Mouse (Mus musculus) liver, embryonic 14.5 days (tissue): ENCODE results near the gene 4931440F15Rik. TPM values are rescaled to one million over a fixed set of nuclear protein-coding genes. Genes with fewer than 3 reads are reported as not detected.

Source experiments
- ATAC-seq: fragments of 200-750 bp; cut with Nextera tagmentation; 2 replicates; pipeline ENCODE4 v1.8.0; 2017; ENCODE audit warnings: moderate number of reproducible peaks, mild to moderate bottlenecking, moderate library complexity; ENCODE audit not compliant: insufficient read depth
- DNase-seq, 3 experiments: peaks; one replicate each; pipeline ENCODE4 v3.0.0-alpha.2; 2012 to 2013; ENCODE audit warnings: low read depth in 3 of 3, low spot score in 3 of 3
- H3K27ac ChIP-seq: fragments of 300-500 bp; sonication (generic); 2 replicates; pipeline ENCODE4 v1.5.1; 2014; ENCODE audit warnings: moderate library complexity, mild to moderate bottlenecking, control low read depth, inconsistent platforms
- H3K27me3 ChIP-seq: fragments of 300-500 bp; sonication (generic); 2 replicates; pipeline ENCODE4 v1.6.1; 2014; ENCODE audit warnings: mild to moderate bottlenecking, low read length, moderate library complexity; ENCODE audit not compliant: control insufficient read depth, insufficient read depth
- H3K36me3 ChIP-seq: fragments of 300-500 bp; sonication (generic); replicated peaks from 2 replicates; pipeline ENCODE4 v1.6.1; 2014; ENCODE audit warnings: low read depth; ENCODE audit not compliant: control insufficient read depth, insufficient read depth
- H3K4me1 ChIP-seq, 2 experiments: fragments of 200-500 bp in 1 of 2; fragments of 300-500 bp in 1 of 2; sonication (generic) in 1 of 2; replicated peaks; 2 replicates each; pipeline ENCODE4 v1.6.1; 2012 to 2014; ENCODE audit warnings: antibody characterized with exemption in 1 of 2, inconsistent platforms in 1 of 2, low read length in 1 of 2; ENCODE audit not compliant: control insufficient read depth in 2 of 2, insufficient read depth in 2 of 2
- H3K4me2 ChIP-seq: fragments of 300-500 bp; sonication (generic); 2 replicates; pipeline ENCODE4 v1.6.1; 2014; ENCODE audit warnings: low read depth, mild to moderate bottlenecking, control low read depth, moderate library complexity
- H3K4me3 ChIP-seq, 2 experiments: fragments of 200-500 bp in 1 of 2; fragments of 300-500 bp in 1 of 2; sonication (generic) in 1 of 2; 2 replicates each; pipeline ENCODE4 v1.5.1; 2012 to 2014; ENCODE audit warnings: low read depth in 2 of 2, low read length in 2 of 2, mild to moderate bottlenecking in 2 of 2, control low read depth in 1 of 2, inconsistent platforms in 1 of 2, moderate library complexity in 1 of 2; ENCODE audit not compliant: insufficient read depth in 1 of 2
- H3K9ac ChIP-seq: fragments of 300-500 bp; sonication (generic); replicated peaks from 2 replicates; pipeline ENCODE4 v1.6.1; 2014; ENCODE audit warnings: mild to moderate bottlenecking, control low read depth, moderate library complexity
- H3K9me3 ChIP-seq: fragments of 300-500 bp; sonication (generic); 2 replicates; pipeline ENCODE4 v1.6.1; 2016; ENCODE audit warnings: low read length, mixed read lengths; ENCODE audit not compliant: control insufficient read depth
- CTCF ChIP-seq: IDR thresholded peaks from 2 replicates; pipeline ENCODE4 v1.5.1; 2016; ENCODE audit warnings: antibody characterized with exemption, low read depth, control low read depth
- EP300 ChIP-seq: IDR thresholded peaks from 2 replicates; pipeline ENCODE4 v1.6.1; 2016; ENCODE audit warnings: antibody characterized with exemption, low read depth
- WGBS: fragments of 180-500 bp; shearing (Covaris S2); extraction: QIAGEN DNeasy Blood & Tissue Kit; methylation state at CpG from one replicate; pipeline ENCODE4 v1.1.7; 2014; ENCODE audit not compliant: insufficient replicate concordance; 5-methylcytosine and 5-hydroxymethylcytosine counted together
- polyA plus RNA-seq, 2 experiments: library from polyadenylated mRNA; depleted of rRNA in 1 of 2; stranded (reverse) in 1 of 2; unstranded in 1 of 2; fragments of >200 nt; fragmentation: Nextera tagmentation in 1 of 2; extraction: Ambion mirVana in 1 of 2; gene quantifications; 2 replicates each; pipeline versions ENCODE4 v1.2.1 to v1.2.3; 2012 to 2014

Gene 4931440F15Rik
- polyA plus RNA-seq, 2 experiments, result 0.13 to 0.20 TPM

DNA sequence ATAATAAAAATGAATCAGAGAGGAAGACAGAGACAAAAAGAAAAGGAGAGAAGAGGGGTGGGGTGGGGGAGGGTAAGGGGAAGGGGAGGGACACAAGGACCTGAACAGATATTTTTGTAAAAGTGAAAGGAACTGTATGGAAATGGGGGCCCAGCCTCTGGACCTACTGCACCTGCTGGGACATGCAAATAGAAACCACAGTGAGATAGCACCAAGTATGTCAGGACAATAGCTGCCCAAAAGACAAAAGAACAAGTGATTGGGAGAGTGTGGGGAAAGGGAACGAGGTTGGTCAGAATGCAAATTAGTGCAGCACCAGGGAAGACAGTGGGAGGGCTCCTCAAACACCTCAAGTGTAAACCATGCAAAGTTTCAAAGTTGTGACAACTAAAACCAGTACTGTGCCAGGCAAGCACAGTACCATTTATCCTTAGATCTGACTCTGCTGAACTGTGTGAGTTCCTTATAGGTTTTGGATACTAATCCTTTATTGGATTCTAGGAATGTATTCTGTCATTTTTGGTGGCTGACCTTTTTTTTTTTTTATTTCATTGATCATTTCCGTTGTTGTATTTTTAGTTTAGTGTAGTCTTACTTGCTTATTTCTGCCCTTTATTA, 46.0 kb downstream of the 4931440F15Rik start:
- Histone ChIP-seq H3K4me2 (no peak overlapping the region), H3K27ac (no peak overlapping the region), H3K4me3 (no peak overlapping the region), H3K4me1 (no peaks in the 10 kb centered on the region; a peak in 1 of 4 replicates), H3K36me3 (no peaks in the 10 kb centered on the region), H3K9ac (no peak overlapping the region), H3K27me3 (no peaks in the 10 kb centered on the region), H3K9me3 (no peaks in the 10 kb centered on the region)
- TF ChIP-seq CTCF, result no peak
- TF ChIP-seq EP300, result no peak
- ATAC-seq (no peak), DNase-seq (no peak)
- WGBS, result 55% methylated on average over 2 of the region's 2 CpGs

DNA sequence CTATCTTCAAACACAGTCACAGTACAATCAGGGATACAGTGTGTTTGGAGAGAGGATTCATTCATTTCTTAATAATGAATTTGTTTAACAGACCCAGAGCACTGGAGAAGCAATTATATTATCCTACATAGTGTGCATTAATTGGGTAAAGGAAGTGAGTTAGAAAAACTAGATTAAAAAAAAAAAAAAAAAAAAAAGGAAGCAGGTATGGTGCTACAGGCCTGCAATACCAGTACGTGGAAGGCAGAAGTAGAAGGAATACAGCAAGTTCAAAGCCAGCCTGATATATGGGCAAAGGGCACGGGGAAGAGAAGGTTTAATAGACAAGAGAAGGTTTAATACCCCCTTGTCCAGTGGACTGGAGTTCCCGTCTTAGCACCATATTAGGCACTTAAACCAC, 46.5 kb downstream of the 4931440F15Rik start:
- no peak overlapping the region for H3K4me2 ChIP-seq
- no peak overlapping the region for H3K27ac ChIP-seq
- no peak for DNase-seq
- H3K27me3 ChIP-seq, result no peaks in the 10 kb centered on the region
- H3K36me3 ChIP-seq, result no peaks in the 10 kb centered on the region
- no peaks in the 10 kb centered on the region; a peak in 1 of 4 replicates for H3K4me1 ChIP-seq
- 55% methylated on average over 3 of the region's 3 CpGs for WGBS
- no peak overlapping the region for H3K4me3 ChIP-seq
- TF ChIP-seq CTCF (no peak), EP300 (no peak)
- H3K9ac ChIP-seq, result no peak overlapping the region
- ATAC-seq, result no peak
- H3K9me3 ChIP-seq, result no peaks in the 10 kb centered on the region

DNA sequence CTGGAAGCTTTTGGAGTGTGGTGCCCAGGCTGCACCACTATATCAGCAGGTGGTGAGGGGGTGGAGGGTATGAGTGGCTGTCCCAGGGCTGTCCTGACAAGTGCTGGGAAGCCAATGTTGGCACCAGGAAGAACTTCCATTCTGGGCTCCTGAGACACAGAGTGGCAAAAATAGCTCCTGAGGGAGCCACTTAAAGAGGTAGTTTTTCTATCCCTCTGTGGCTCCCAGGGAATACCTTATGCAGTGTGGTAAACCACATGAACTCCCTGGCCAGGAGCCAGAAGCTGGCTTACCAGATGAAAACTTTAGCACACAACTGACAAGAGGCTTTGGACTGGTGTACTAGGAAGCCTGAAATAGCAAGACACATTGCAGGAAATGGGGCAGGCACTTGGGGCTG, 47.5 kb downstream of the 4931440F15Rik start:
- Histone ChIP-seq H3K9ac (no peak overlapping the region), H3K4me1 (no peaks in the 10 kb centered on the region; a peak in 1 of 4 replicates), H3K4me3 (no peak overlapping the region), H3K27ac (no peak overlapping the region), H3K9me3 (no peaks in the 10 kb centered on the region), H3K4me2 (no peak overlapping the region), H3K36me3 (no peaks in the 10 kb centered on the region), H3K27me3 (no peaks in the 10 kb centered on the region)
- TF ChIP-seq EP300, result no peak
- no peak for TF ChIP-seq CTCF
- ATAC-seq, result no peak
- no peak for DNase-seq

DNA sequence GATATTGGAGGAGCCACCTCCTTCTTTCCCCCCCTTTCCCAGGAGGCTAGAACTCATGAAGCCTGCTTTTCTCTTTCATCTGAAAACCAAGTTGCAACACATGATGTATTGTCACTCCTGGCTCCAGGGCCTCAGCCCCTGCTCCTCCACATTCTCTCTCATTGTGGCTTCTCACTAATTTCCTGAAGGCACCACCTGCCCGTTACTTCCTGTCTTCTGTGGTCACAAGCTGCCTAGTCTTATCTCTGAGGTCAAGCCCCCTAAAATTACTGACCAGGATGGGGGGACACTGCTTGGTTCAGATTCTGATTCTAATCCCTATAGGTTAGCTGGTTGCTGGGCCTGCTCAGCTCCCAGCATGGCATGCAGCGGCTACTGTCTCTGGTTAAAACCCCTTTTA, 50.7 kb downstream of the 4931440F15Rik start:
- WGBS, result 41% methylated on average over 2 of the region's 2 CpGs
- H3K9ac ChIP-seq, result no peak overlapping the region
- no peaks in the 10 kb centered on the region; a peak in 1 of 4 replicates for H3K4me1 ChIP-seq
- DNase-seq, result no peak
- H3K4me2 ChIP-seq, result no peak overlapping the region
- no peak overlapping the region for H3K4me3 ChIP-seq
- ATAC-seq, result no peak
- no peaks in the 10 kb centered on the region for H3K27me3 ChIP-seq
- H3K9me3 ChIP-seq, result no peaks in the 10 kb centered on the region
- no peak overlapping the region for H3K27ac ChIP-seq
- no peaks in the 10 kb centered on the region for H3K36me3 ChIP-seq
- TF ChIP-seq CTCF (no peak), EP300 (no peak)

DNA sequence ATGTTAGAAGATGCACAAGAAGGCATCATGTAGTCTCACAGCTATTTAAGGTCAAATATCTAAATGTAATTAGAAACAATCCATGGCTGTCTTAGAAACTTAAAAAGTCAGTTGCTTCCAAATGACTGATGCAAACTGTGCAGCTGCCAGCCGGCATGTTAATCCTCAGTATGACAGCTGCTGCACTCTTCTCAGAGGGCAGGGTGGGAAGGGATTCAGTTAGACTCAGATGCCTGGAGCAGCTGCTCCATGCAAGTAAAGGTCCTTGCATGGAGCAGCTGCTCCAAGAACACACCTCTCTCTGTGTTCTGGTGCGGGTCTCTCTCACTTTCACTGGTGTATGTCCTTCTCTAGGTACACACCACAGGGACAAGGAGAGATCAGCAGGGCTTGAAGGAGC, 51.2 kb downstream of the 4931440F15Rik start:
- no peak for ATAC-seq
- Histone ChIP-seq H3K4me1 (no peaks in the 10 kb centered on the region; a peak in 1 of 4 replicates), H3K27ac (no peak overlapping the region), H3K4me2 (no peak overlapping the region), H3K9me3 (no peaks in the 10 kb centered on the region), H3K9ac (no peak overlapping the region), H3K27me3 (no peaks in the 10 kb centered on the region), H3K4me3 (no peak overlapping the region), H3K36me3 (no peaks in the 10 kb centered on the region)
- 33% methylated on average over 2 of the region's 2 CpGs for WGBS
- no peak for DNase-seq
- TF ChIP-seq EP300, result no peak
- no peak for TF ChIP-seq CTCF

Other genes starting within 250 kb of the 4931440F15Rik start
- gene Rtn4, start 132.7 kb downstream of the 4931440F15Rik start, polyA plus RNA-seq (2012; rRNA removed), result 14.0 and 21.4 TPM in 2 replicates
- 10.2 and 11.5 TPM in 2 replicates for gene Rtn4, start 132.7 kb downstream of the 4931440F15Rik start, polyA plus RNA-seq (2014; fragmentation: Nextera tagmentation; extraction: Ambion mirVana)
- 0.09 TPM in 2 replicates for gene Eml6, start 200.4 kb upstream of the 4931440F15Rik start, polyA plus RNA-seq (2012; rRNA removed)
- gene Eml6, start 200.4 kb upstream of the 4931440F15Rik start, polyA plus RNA-seq (2014; fragmentation: Nextera tagmentation; extraction: Ambion mirVana), result 0.55 TPM in 1 of 2 replicates, not detected in the other